ENCODE assay signal across 9 mouse cellular contexts in genomic region chr1:59376021-59376548, GRCm38 (mm10).
DNase-seq lines count a peak whose midpoint lies in the region; ATAC-seq lines count a peak whose summit lies in the region.
"Had no signal": no experiment of that assay in that cellular context is flagged by ENCODE, and none has a peak within 500 bp of the region (broad histone marks: within the 10 kb centered on the region; RNA-seq: fewer than 3 reads in every experiment).

No protein-coding gene starts in this region.

- H3K27ac ChIP-seq in hindbrain, embryonic 12.5 days, result peak overlapping the region; percentile 42
- H3K27ac ChIP-seq in midbrain, embryonic 14.5 days (replicated peaks; ENCODE audit: low read depth, low read length), result no peak overlapping the region
- no peak overlapping the region; the same call in 1 of the 2 replicates for H3K27ac ChIP-seq in heart, embryonic 10.5 days

- peaks cover 10% of the 10 kb centered on the region for H3K4me1 ChIP-seq in hindbrain, embryonic 12.5 days
- H3K4me1 ChIP-seq in midbrain, embryonic 14.5 days (ENCODE audit: control insufficient read depth, insufficient read depth, low read length), result peaks cover 8% of the 10 kb centered on the region; the same call in 1 of the 2 replicates
- peaks cover 10% of the 10 kb centered on the region for H3K4me1 ChIP-seq in heart, embryonic 10.5 days

- H3K27me3 ChIP-seq in hindbrain, embryonic 12.5 days, result no peaks in the 10 kb centered on the region
- no peaks in the 10 kb centered on the region for H3K27me3 ChIP-seq in midbrain, embryonic 14.5 days (ENCODE audit: control insufficient read depth, insufficient read depth, low read length)
- H3K27me3 ChIP-seq in heart, embryonic 10.5 days (ENCODE audit: insufficient read depth, poor library complexity, severe bottlenecking), result peaks cover 81% of the 10 kb centered on the region

- no peak overlapping the region for H3K9ac ChIP-seq in hindbrain, embryonic 12.5 days
- no peak overlapping the region for H3K9ac ChIP-seq in midbrain, embryonic 14.5 days (replicated peaks; ENCODE audit: low read length)

- H3K9me3 ChIP-seq in hindbrain, embryonic 12.5 days (replicated peaks), result no peaks in the 10 kb centered on the region
- no peaks in the 10 kb centered on the region for H3K9me3 ChIP-seq in midbrain, embryonic 14.5 days (ENCODE audit: control insufficient read depth, low read length)
- no peaks in the 10 kb centered on the region for H3K9me3 ChIP-seq in heart, embryonic 10.5 days

- peak; percentile 67 for ATAC-seq in cerebellum, adult (ENCODE audit: insufficient number of reproducible peaks, low FRiP score, low TSS enrichment)
- ATAC-seq in hindbrain, embryonic 12.5 days (ENCODE audit: low FRiP score), result peak; percentile 88
- peak; percentile 59 for ATAC-seq in midbrain, embryonic 14.5 days (ENCODE audit: low FRiP score, low TSS enrichment)
- ATAC-seq: intestine, embryonic 16.5 days had no signal

- peak overlapping the region; percentile 31 for H3K4me2 ChIP-seq in hindbrain, embryonic 12.5 days (replicated peaks)
- H3K4me2 ChIP-seq in midbrain, embryonic 14.5 days (ENCODE audit: low read length), result peak overlapping the region; percentile 28

- H3K4me3 ChIP-seq in hindbrain, embryonic 12.5 days, result no peak overlapping the region
- H3K4me3 ChIP-seq in midbrain, embryonic 14.5 days (replicated peaks; ENCODE audit: low read depth, low read length), result no peak overlapping the region
- H3K4me3 ChIP-seq in heart, embryonic 10.5 days, result no peak overlapping the region

- 1% methylated on average over 13 of the region's 13 CpGs for WGBS in hindbrain, embryonic 12.5 days
- WGBS in midbrain, embryonic 14.5 days, result 2% methylated on average over 13 of the region's 13 CpGs
- WGBS in heart, embryonic 10.5 days, result 17% methylated on average over 13 of the region's 13 CpGs

- no peaks in the 10 kb centered on the region for H3K36me3 ChIP-seq in hindbrain, embryonic 12.5 days
- no peaks in the 10 kb centered on the region for H3K36me3 ChIP-seq in midbrain, embryonic 14.5 days (ENCODE audit: control insufficient read depth, insufficient read depth, low read length)
- H3K36me3 ChIP-seq in heart, embryonic 10.5 days, result no peaks in the 10 kb centered on the region

- DNase-seq in cerebellum, adult 11 months, result no peak
- peak; percentile 93 for DNase-seq in ZHBTc4 (ENCODE audit: low read depth, low spot score)
- no peak for DNase-seq in midbrain, embryonic 14.5 days
- no peak for DNase-seq in heart, embryonic 10.5 days (ENCODE audit: low spot score)
- DNase-seq in left cerebral cortex, adult 8-10 months (ENCODE audit: low spot score in 2 of 2), result no peak
- no peak for DNase-seq in frontal cortex, postnatal 14 days (ENCODE audit: low spot score in 2 of 2)
